Mouse (Mus musculus) kidney, postnatal 0 days (tissue): ENCODE results near the gene Gm5129. TPM values are rescaled to one million over a fixed set of nuclear protein-coding genes. Genes with fewer than 3 reads are reported as not detected.
A peak's percentile ranks its signal among the peaks of the same experiment; 100 is the strongest.
"Not testable (repeated sequence)": the region's sequence is repeated elsewhere in the genome, so short reads cannot be mapped to it uniquely, and the experiment has no call there.

Experiments used
- ATAC-seq: fragments of 200-750 bp; cut with Nextera tagmentation; replicated peaks from 2 replicates; pipeline ENCODE4 v1.8.0; 2017; ENCODE audit warnings: low read depth, moderate number of reproducible peaks, moderate TSS enrichment, moderate library complexity; ENCODE audit not compliant: low FRiP score
- DNase-seq: peaks from one replicate; pipeline ENCODE4 v3.0.0-alpha.2; 2016; ENCODE audit warnings: low spot score
- H3K27ac ChIP-seq: fragments of 300-500 bp; sonication (generic); 2 replicates; pipeline ENCODE4 v1.5.1; 2014; ENCODE audit warnings: mild to moderate bottlenecking
- H3K27me3 ChIP-seq: fragments of 300-500 bp; sonication (generic); 2 replicates; pipeline ENCODE4 v1.6.1; 2014; ENCODE audit warnings: low read length, mixed read lengths; ENCODE audit not compliant: insufficient read depth
- H3K36me3 ChIP-seq: fragments of 300-500 bp; sonication (generic); 2 replicates; pipeline ENCODE4 v1.6.1; 2014; ENCODE audit warnings: low read length, mixed read lengths; ENCODE audit not compliant: insufficient read depth
- H3K4me1 ChIP-seq: fragments of 300-500 bp; sonication (generic); replicated peaks from 2 replicates; pipeline ENCODE4 v1.6.1; 2014; ENCODE audit warnings: antibody characterized with exemption, low read length, mixed read lengths; ENCODE audit not compliant: insufficient read depth
- H3K4me2 ChIP-seq: fragments of 300-500 bp; sonication (generic); 2 replicates; pipeline ENCODE4 v1.6.1; 2014; ENCODE audit warnings: mild to moderate bottlenecking, low read length, moderate library complexity, mixed read lengths
- H3K4me3 ChIP-seq: fragments of 300-500 bp; sonication (generic); replicated peaks from 2 replicates; pipeline ENCODE4 v1.5.1; 2014; ENCODE audit warnings: low read depth, low read length
- H3K9ac ChIP-seq: fragments of 300-500 bp; sonication (generic); 2 replicates; pipeline ENCODE4 v1.6.1; 2014; ENCODE audit warnings: low read depth, low read length
- H3K9me3 ChIP-seq: fragments of 300-500 bp; sonication (generic); replicated peaks from 2 replicates; pipeline ENCODE4 v1.6.1; 2016; ENCODE audit warnings: low read length, inconsistent platforms, mixed read lengths
- CTCF ChIP-seq: IDR thresholded peaks from 2 replicates; pipeline ENCODE4 v1.5.1; 2016; ENCODE audit warnings: antibody characterized with exemption, low read depth, mild to moderate bottlenecking, moderate library complexity
- WGBS: fragments of 180-500 bp; shearing (Covaris S2); extraction: QIAGEN DNeasy Blood & Tissue Kit; methylation state at CpG from one replicate; pipeline ENCODE4 v1.1.7; 2014; 5-methylcytosine and 5-hydroxymethylcytosine counted together
- polyA plus RNA-seq: library from polyadenylated mRNA; unstranded; fragments of >200 nt; fragmentation: Nextera tagmentation; extraction: Ambion mirVana; gene quantifications from 2 replicates; pipeline ENCODE4 v1.2.1, GENCODE M21; 2015

The Gm5129 gene
- not detected in 2 replicates for polyA plus RNA-seq

DNA sequence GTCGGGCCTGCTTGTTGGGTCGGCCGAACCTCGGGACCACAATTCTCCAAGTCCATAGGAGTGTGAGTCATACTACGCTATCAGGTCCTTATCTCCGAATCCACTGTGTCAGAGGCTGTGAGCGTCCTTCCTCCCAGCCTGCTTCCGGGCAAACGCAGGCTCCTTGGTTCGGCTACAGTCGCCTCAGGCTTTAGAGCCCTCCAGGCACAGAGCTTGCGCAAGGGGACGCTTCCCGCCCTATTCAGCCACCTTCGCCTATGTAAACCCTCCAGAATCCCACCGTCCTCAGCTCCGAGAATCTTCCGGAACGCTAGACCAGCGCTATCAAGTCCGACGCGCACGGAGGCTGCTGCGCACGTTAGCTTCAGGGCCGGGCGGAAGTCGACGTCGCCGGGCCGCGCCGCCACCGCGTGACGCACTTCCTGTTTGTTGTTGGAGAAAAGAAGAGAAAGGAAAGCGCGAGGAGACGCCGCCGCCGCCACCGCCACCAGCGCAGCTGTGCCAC lies at the start of gene Gm5129, which contains the start of gene Dnajb6:
Gene Gm5129, minus strand, starts transcription at position 380 of the 505 bp plus-strand sequence.
Gene Dnajb6, plus strand, starts transcription at position 132 of the 505 bp plus-strand sequence.
- WGBS, result under 1% methylated on average over 46 of the region's 46 CpGs
- Histone ChIP-seq H3K9me3 (no peaks in the 10 kb centered on the region), H3K4me1 (peaks cover 8% of the 10 kb centered on the region; the same call in 1 of the 2 replicates), H3K4me3 (peak within 1 kb of the TSS; percentile 80), H3K27ac (peak within 1 kb of the TSS; percentile 97), H3K4me2 (peak within 1 kb of the TSS; percentile 72), H3K9ac (peak within 1 kb of the TSS; percentile 86), H3K27me3 (no peaks in the 10 kb centered on the region), H3K36me3 (no peaks in the 10 kb centered on the region)
- ATAC-seq, result peak; percentile 92
- peak; percentile 95 for DNase-seq
- TF ChIP-seq CTCF, result no peak

DNA sequence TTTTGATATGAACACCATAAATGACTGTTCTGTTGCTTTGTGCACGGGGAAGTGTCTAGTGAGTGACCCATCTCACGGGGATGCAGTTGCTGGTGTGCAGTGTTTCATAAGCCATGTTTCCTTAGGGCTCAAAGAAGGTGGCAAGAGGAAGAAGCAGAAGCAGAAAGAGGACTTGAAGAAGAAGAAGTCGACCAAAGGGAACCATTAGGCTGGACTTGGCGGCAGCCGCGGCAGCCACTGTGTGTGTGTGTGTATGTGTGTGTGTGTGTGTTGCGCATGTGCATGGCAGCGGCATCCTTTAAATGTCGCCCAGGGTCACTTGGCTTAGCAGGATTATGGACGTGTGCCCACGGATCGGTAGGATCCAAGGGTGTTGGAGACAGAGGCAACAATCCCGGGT lies 49.2 kb upstream of the Gm5129 start:
- ATAC-seq, H3K4me3 ChIP-seq, H3K27ac ChIP-seq, H3K36me3 ChIP-seq, H3K9ac ChIP-seq, DNase-seq, H3K4me1 ChIP-seq, H3K27me3 ChIP-seq, H3K9me3 ChIP-seq, H3K4me2 ChIP-seq: not testable (repeated sequence)
- 86% methylated on average over 10 of the region's 13 CpGs for WGBS

DNA sequence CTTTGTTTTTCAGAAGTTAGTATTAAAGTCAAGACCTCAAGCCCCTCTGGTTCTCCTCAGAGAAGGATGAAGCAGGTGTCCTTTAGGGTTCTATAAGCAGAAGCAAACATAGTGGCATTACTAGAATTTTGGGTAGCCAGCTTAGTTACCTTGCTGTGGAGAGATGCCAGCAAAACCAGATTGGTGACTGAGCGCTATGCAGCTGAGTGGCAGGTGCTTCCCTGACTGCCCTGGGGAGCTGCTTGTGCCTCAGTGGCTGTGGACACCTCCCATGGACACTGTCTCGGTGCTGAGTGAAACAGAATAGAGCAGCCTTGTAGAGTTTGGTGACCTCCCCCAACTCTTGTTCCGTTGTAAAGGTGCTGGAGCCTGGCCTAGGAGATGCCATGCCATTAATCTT lies 46.5 kb upstream of the Gm5129 start:
- H3K4me3 ChIP-seq, result no peak overlapping the region
- H3K27ac ChIP-seq, result no peak overlapping the region
- H3K27me3 ChIP-seq, result no peaks in the 10 kb centered on the region
- no peaks in the 10 kb centered on the region for H3K4me1 ChIP-seq
- no peak overlapping the region for H3K4me2 ChIP-seq
- WGBS, result 70% methylated on average over 3 of the region's 3 CpGs
- peaks cover 4% of the 10 kb centered on the region; the same call in 1 of the 2 replicates for H3K36me3 ChIP-seq
- ATAC-seq (no peak), DNase-seq (no peak)
- no peaks in the 10 kb centered on the region for H3K9me3 ChIP-seq
- TF ChIP-seq CTCF, result no peak
- no peak overlapping the region for H3K9ac ChIP-seq

DNA sequence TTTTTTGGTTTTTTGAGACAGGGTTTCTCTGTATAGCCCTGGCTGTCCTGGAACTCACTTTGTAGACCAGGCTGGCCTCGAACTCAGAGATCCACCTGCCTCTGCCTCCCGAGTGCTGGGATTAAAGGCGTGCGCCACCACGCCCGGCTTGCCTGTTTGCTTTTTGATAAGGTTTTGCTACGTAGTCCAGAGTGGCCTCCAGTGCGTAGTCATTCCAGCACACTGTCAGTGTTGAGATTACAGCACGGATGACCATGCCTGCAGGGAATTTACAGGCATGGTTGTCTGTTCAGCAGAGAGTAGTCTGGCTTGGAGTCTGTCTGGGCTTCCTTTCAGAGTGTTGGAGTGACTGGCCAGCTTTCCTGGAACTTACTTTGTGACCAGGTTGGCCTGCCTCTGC lies 44.0 kb upstream of the Gm5129 start:
- not testable (repeated sequence) for H3K27ac ChIP-seq, DNase-seq, H3K9me3 ChIP-seq, H3K9ac ChIP-seq, ATAC-seq, H3K36me3 ChIP-seq, H3K27me3 ChIP-seq, H3K4me2 ChIP-seq, H3K4me3 ChIP-seq, H3K4me1 ChIP-seq
- WGBS, result 93% methylated on average over 8 of the region's 9 CpGs

DNA sequence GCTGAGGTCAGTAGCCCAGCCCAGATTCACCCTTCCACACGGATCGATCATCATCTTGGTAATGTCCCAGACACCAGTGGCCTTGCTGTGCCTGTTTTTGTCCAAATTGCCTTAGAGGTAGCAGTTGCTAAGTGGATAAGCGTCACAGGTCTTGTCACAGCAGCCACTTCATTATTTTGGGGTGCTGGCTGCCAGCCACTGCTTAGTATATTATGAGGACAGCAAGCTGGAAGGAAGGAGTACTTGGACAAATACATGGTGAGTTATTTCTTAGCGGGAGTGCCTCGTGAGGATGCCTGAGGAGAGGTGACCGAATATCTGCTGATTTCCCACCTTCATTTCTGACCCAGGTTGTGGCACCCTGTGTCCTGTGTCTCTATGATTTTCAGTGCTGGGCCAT lies 42.3 kb upstream of the Gm5129 start:
- Histone ChIP-seq H3K27ac (no peak overlapping the region), H3K9ac (no peak overlapping the region), H3K4me1 (peaks cover 6% of the 10 kb centered on the region; the same call in 1 of the 2 replicates), H3K4me2 (no peak overlapping the region), H3K4me3 (no peak overlapping the region), H3K36me3 (peaks cover 8% of the 10 kb centered on the region; the same call in 1 of the 2 replicates), H3K27me3 (no peaks in the 10 kb centered on the region), H3K9me3 (no peaks in the 10 kb centered on the region)
- WGBS, result 89% methylated on average over 6 of the region's 6 CpGs
- ATAC-seq (no peak), DNase-seq (no peak)
- TF ChIP-seq CTCF, result no peak

DNA sequence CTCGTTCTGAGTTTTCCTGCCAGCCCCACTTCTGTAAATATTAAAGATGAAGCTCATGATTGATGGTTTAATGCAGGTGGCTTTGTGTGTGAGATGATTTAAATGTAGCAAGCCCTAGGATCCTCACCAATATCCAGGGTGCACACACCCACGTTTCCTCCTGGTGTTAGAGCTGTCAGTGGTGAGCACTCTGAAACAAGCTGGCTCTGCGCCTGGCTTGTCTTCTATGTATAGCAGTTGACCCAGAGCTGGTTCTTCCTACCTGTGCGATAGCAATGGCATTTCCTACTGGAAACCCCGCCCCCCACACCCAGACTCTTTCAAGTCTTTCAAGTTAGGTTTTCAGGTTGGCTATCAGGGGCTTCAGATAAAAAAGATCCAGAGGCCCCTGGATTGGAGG lies 39.7 kb upstream of the Gm5129 start:
- ATAC-seq (no peak), DNase-seq (no peak)
- Histone ChIP-seq H3K27me3 (no peaks in the 10 kb centered on the region), H3K27ac (no peak overlapping the region), H3K4me2 (no peak overlapping the region), H3K9me3 (no peaks in the 10 kb centered on the region), H3K36me3 (peaks cover 12% of the 10 kb centered on the region; the same call in 1 of the 2 replicates), H3K4me1 (peaks cover 7% of the 10 kb centered on the region; the same call in 1 of the 2 replicates), H3K4me3 (no peak overlapping the region), H3K9ac (no peak overlapping the region)
- TF ChIP-seq CTCF, result no peak
- WGBS, result 74% methylated on average over 5 of the region's 5 CpGs
